Mouse (Mus musculus) stomach, embryonic 16.5 days (tissue): ENCODE data around the gene Naa40. TPM values are rescaled to one million over a fixed set of nuclear protein-coding genes. Genes with fewer than 3 reads are reported as not detected.

ENCODE experiments used
- polyA plus RNA-seq: library from polyadenylated mRNA; unstranded; fragments of >200 nt; fragmentation: Nextera tagmentation; extraction: Ambion mirVana; gene quantifications from 2 replicates; pipeline ENCODE4 v1.2.1, GENCODE M21; 2015

Naa40 gene
- polyA plus RNA-seq, 1 experiment from 2014 or later: 50.4 TPM

Other genes with a start within 250 kb of the Naa40 start
- 28.8 TPM in 2 replicates for gene Dnajc4, start 248.6 kb downstream of the Naa40 start, polyA plus RNA-seq
- 22.9 and 26.6 TPM in 2 replicates for gene Nudt22, start 245.1 kb downstream of the Naa40 start, polyA plus RNA-seq
- gene Trpt1, start 245.1 kb downstream of the Naa40 start, polyA plus RNA-seq: 10.7 and 12.0 TPM in 2 replicates
- 17.3 and 18.4 TPM in 2 replicates for gene Fermt3, start 221.7 kb downstream of the Naa40 start, polyA plus RNA-seq
- gene Stip1, start 201.2 kb downstream of the Naa40 start, polyA plus RNA-seq: 198 and 202 TPM in 2 replicates
- 10.0 and 14.0 TPM in 2 replicates for gene Macrod1, start 184.4 kb downstream of the Naa40 start, polyA plus RNA-seq
- 3.4 and 3.6 TPM in 2 replicates for gene Flrt1, start 135.5 kb downstream of the Naa40 start, polyA plus RNA-seq
- gene Otub1, start 34.9 kb downstream of the Naa40 start, polyA plus RNA-seq: 157 and 169 TPM in 2 replicates
- 986 and 1,009 TPM in 2 replicates for gene Cox8a, start 23.6 kb downstream of the Naa40 start, polyA plus RNA-seq
- 5.4 and 9.7 TPM in 2 replicates for gene Rcor2, start 26.1 kb upstream of the Naa40 start, polyA plus RNA-seq
- 41.2 and 42.7 TPM in 2 replicates for gene Mark2, start 100.7 kb upstream of the Naa40 start, polyA plus RNA-seq
- 19.8 and 22.5 TPM in 2 replicates for gene Spindoc, start 141.8 kb upstream of the Naa40 start, polyA plus RNA-seq
- gene 2700081O15Rik, start 176.4 kb upstream of the Naa40 start, polyA plus RNA-seq: 4.6 and 5.0 TPM in 2 replicates
- gene Rtn3, start 242.1 kb upstream of the Naa40 start, polyA plus RNA-seq: 132 and 139 TPM in 2 replicates